Mouse (Mus musculus): ENCODE data around the gene Dclk1. TPM values are rescaled to one million over a fixed set of nuclear protein-coding genes. Genes with fewer than 3 reads are reported as not detected.

Dclk1 gene
- polyA plus RNA-seq, 1 experiment from 2014 or later, result 14.2 TPM

DNA sequence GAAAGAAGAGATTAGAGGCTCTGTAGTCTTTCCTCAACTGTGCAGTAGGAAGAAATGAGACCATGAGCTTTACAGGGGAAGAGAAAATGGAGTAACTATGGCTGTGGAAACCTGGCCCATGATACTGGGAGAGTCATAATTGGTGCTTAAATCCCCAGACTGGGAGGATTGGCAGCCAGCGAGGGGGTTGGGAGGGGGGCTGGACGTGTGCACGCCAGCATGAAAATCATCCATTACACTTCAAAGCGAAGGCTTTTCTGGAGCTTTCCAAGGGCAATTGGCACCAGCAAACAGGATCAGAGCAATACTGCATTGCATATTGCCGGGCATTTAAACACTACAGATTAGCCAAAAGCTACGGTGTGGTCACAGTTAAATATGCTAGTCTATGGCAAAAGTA, 313.7 kb downstream of the Dclk1 start:
- Histone ChIP-seq H3K36me3 (ENCODE audit: control insufficient read depth, insufficient read depth, low read length) (no peaks in the 10 kb centered on the region), H3K9me3 (ENCODE audit: control insufficient read depth, low read length) (no peaks in the 10 kb centered on the region), H3K4me2 (ENCODE audit: low read length) (no peak overlapping the region), H3K4me3 (ENCODE audit: low read depth, low read length) (no peak overlapping the region), H3K9ac (ENCODE audit: low read length) (no peak overlapping the region), H3K27me3 (replicated peaks; ENCODE audit: control insufficient read depth, insufficient read depth, low read length) (no peaks in the 10 kb centered on the region), H3K27ac (ENCODE audit: low read depth) (no peak overlapping the region), H3K4me1 (replicated peaks; ENCODE audit: control insufficient read depth, insufficient read depth, low read length) (no peaks in the 10 kb centered on the region)
- ATAC-seq (replicated peaks; ENCODE audit: low FRiP score, low TSS enrichment, low read depth), result no peak
- peak; percentile 13 for DNase-seq (ENCODE audit: low spot score)
- 93% methylated on average over 6 of the region's 6 CpGs for WGBS

DNA sequence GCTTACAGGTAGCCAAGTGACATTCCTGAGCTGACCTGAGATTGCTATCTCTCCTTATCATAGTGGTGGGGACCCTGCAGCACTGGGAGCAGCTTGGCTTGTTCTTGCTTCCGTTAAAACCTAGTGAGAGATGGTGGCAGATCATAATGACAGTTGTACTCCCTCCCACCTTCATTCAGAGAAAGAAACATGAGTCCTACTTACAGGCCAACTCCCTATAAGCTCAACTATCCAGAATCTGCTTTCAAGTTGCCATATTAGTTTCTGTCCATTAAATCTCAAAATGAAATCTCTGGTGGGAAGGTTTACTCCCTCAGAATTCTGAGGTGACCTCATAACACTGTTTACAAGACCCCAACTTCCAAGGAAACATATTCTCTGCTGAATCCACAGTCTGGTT, 316.4 kb downstream of the Dclk1 start:
- DNase-seq (ENCODE audit: low spot score), result peak; percentile 31
- no peak for ATAC-seq (replicated peaks; ENCODE audit: low FRiP score, low TSS enrichment, low read depth)
- H3K9ac ChIP-seq (ENCODE audit: low read length), result no peak overlapping the region
- H3K36me3 ChIP-seq (ENCODE audit: control insufficient read depth, insufficient read depth, low read length), result no peaks in the 10 kb centered on the region
- no peaks in the 10 kb centered on the region for H3K4me1 ChIP-seq (replicated peaks; ENCODE audit: control insufficient read depth, insufficient read depth, low read length)
- H3K9me3 ChIP-seq (ENCODE audit: control insufficient read depth, low read length), result no peaks in the 10 kb centered on the region
- H3K4me2 ChIP-seq (ENCODE audit: low read length), result no peak overlapping the region
- no peaks in the 10 kb centered on the region for H3K27me3 ChIP-seq (replicated peaks; ENCODE audit: control insufficient read depth, insufficient read depth, low read length)
- WGBS, result 50% methylated on average over 1 of the region's 1 CpGs
- no peak overlapping the region for H3K4me3 ChIP-seq (ENCODE audit: low read depth, low read length)
- H3K27ac ChIP-seq (ENCODE audit: low read depth), result no peak overlapping the region

DNA sequence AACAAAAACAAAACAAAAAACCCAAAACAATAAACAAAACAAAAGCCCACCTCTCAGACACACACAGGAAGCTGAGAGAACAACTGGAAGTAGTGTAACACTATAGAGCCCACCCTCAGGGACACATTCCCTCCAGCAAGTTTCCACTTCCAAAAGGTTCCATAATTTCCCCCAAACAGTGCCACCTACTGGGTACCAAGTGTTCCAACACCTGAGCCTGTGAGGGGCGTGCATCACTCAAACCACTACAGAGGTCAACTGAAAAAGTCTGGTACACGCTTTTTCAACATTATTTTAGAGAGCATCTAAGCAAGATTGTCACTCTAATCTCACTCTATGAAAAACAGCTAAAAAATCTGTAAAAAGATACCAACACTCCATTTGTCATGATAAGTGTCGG, 325.3 kb downstream of the Dclk1 start:
- 91% methylated on average over 3 of the region's 3 CpGs for WGBS
- H3K4me1 ChIP-seq (replicated peaks; ENCODE audit: control insufficient read depth, insufficient read depth, low read length), result no peaks in the 10 kb centered on the region
- no peaks in the 10 kb centered on the region for H3K36me3 ChIP-seq (ENCODE audit: control insufficient read depth, insufficient read depth, low read length)
- no peak for ATAC-seq (replicated peaks; ENCODE audit: low FRiP score, low TSS enrichment, low read depth)
- peak; percentile 32 for DNase-seq (ENCODE audit: low spot score)
- no peak overlapping the region for H3K9ac ChIP-seq (ENCODE audit: low read length)
- no peak overlapping the region for H3K27ac ChIP-seq (ENCODE audit: low read depth)
- no peaks in the 10 kb centered on the region for H3K9me3 ChIP-seq (ENCODE audit: control insufficient read depth, low read length)
- H3K27me3 ChIP-seq (replicated peaks; ENCODE audit: control insufficient read depth, insufficient read depth, low read length), result no peaks in the 10 kb centered on the region
- H3K4me3 ChIP-seq (ENCODE audit: low read depth, low read length), result no peak overlapping the region
- no peak overlapping the region for H3K4me2 ChIP-seq (ENCODE audit: low read length)

DNA sequence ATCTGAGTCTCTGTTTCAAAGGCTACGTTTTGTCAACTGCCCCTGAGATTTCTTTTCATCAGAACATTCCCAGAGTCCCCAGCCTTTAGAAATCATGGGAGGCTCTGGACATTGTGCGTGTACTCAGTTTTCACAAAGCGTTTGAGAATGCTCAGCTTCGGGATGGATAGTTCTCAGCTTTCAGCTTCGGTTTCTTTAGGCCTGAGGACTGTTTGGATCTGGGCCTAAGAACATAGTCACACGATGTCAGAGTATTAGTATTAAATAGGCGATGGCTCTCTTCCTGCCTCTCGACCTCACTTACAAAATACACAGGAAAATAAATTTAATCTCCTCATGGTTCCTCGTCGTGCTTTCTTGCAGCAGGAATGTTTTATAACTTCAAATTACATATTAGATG, 327.4 kb downstream of the Dclk1 start:
- peak; percentile 46 for DNase-seq (ENCODE audit: low spot score)
- no peak overlapping the region for H3K4me3 ChIP-seq (ENCODE audit: low read depth, low read length)

DNA sequence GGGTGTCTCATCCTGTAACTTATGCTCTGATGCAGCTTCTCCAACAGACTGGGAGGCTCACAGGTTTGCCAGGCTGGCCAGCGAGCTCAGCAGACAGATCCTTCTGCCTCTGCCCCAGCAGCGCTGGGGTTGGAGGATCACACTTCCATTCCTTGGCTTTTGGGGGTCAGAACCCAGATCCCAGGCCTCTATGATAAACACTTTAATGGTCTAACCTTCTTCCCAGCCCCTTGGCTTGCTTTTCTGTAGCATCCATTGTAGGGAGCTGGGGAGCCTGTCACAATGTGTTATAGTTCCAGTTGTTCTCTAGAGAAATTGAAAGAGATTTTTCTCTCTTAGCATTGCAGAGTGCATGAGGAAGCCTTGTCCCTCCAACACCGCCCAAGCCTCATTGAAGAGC, 328.9 kb downstream of the Dclk1 start:
- no peak overlapping the region for H3K27ac ChIP-seq (ENCODE audit: low read depth)
- no peaks in the 10 kb centered on the region for H3K4me1 ChIP-seq (replicated peaks; ENCODE audit: control insufficient read depth, insufficient read depth, low read length)
- H3K9me3 ChIP-seq (ENCODE audit: control insufficient read depth, low read length), result no peaks in the 10 kb centered on the region
- WGBS, result 82% methylated on average over 3 of the region's 3 CpGs
- DNase-seq (ENCODE audit: low spot score), result peak; percentile 35
- H3K9ac ChIP-seq (ENCODE audit: low read length), result no peak overlapping the region
- H3K4me3 ChIP-seq (ENCODE audit: low read depth, low read length), result no peak overlapping the region
- no peak overlapping the region for H3K4me2 ChIP-seq (ENCODE audit: low read length)
- no peaks in the 10 kb centered on the region for H3K27me3 ChIP-seq (replicated peaks; ENCODE audit: control insufficient read depth, insufficient read depth, low read length)
- no peak for ATAC-seq (replicated peaks; ENCODE audit: low FRiP score, low TSS enrichment, low read depth)
- no peaks in the 10 kb centered on the region for H3K36me3 ChIP-seq (ENCODE audit: control insufficient read depth, insufficient read depth, low read length)

More for the DNA sequence above, 327.4 kb downstream of the Dclk1 start:
- H3K27me3 ChIP-seq (replicated peaks; ENCODE audit: control insufficient read depth, insufficient read depth, low read length), result no peaks in the 10 kb centered on the region
- H3K4me1 ChIP-seq (replicated peaks; ENCODE audit: control insufficient read depth, insufficient read depth, low read length), result no peaks in the 10 kb centered on the region
- no peak overlapping the region for H3K9ac ChIP-seq (ENCODE audit: low read length)
- WGBS, result 58% methylated on average over 10 of the region's 10 CpGs
- no peak for ATAC-seq (replicated peaks; ENCODE audit: low FRiP score, low TSS enrichment, low read depth)
- no peaks in the 10 kb centered on the region for H3K9me3 ChIP-seq (ENCODE audit: control insufficient read depth, low read length)
- H3K36me3 ChIP-seq (ENCODE audit: control insufficient read depth, insufficient read depth, low read length), result no peaks in the 10 kb centered on the region
- H3K4me2 ChIP-seq (ENCODE audit: low read length), result no peak overlapping the region
- no peak overlapping the region for H3K27ac ChIP-seq (ENCODE audit: low read depth)

DNA sequence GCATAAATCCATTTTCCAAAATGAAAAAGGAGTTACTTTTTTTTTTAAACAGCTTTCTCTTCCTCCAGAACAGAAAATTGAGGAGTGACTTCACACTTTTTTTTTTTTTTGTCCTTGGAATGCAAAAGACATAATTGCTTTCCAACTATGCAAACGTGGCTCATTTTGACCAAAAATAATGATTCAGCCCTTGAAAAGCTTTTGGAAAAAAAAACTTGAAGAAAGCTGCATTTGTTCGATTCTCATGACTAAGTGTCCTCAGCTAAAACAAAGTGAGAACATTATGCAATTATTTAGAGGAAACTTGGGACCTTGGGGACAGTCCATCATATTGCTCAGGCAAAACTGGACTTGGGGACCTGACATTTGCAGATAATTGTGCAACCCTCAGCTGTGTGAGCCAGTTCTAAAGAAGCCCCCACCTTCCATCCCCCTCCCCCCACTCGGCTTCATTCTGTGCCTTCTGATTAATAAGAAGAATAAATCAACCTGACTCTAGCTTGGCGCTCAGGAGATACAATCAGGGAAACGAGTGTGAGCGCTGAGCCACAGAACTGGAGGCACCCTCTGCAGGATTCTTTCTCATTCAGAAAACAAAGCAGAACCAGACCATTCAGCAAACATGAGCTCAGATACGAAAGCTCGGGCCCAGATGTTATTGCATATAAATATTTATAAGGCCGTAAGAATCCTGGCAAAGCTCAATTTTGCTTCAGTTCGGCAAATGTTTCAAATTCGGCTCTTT, 329.6 kb downstream of the Dclk1 start:
- 36% methylated on average over 11 of the region's 11 CpGs for WGBS
- H3K27me3 ChIP-seq (replicated peaks; ENCODE audit: control insufficient read depth, insufficient read depth, low read length), result no peaks in the 10 kb centered on the region
- H3K4me2 ChIP-seq (ENCODE audit: low read length), result no peak overlapping the region
- no peaks in the 10 kb centered on the region for H3K36me3 ChIP-seq (ENCODE audit: control insufficient read depth, insufficient read depth, low read length)
- H3K4me3 ChIP-seq (ENCODE audit: low read depth, low read length), result no peak overlapping the region
- DNase-seq (ENCODE audit: low spot score) (peak; percentile 50), ATAC-seq (replicated peaks; ENCODE audit: low FRiP score, low TSS enrichment, low read depth) (no peak)
- no peaks in the 10 kb centered on the region for H3K9me3 ChIP-seq (ENCODE audit: control insufficient read depth, low read length)
- no peaks in the 10 kb centered on the region for H3K4me1 ChIP-seq (replicated peaks; ENCODE audit: control insufficient read depth, insufficient read depth, low read length)
- no peak overlapping the region for H3K27ac ChIP-seq (ENCODE audit: low read depth)
- no peak overlapping the region for H3K9ac ChIP-seq (ENCODE audit: low read length)

DNA sequence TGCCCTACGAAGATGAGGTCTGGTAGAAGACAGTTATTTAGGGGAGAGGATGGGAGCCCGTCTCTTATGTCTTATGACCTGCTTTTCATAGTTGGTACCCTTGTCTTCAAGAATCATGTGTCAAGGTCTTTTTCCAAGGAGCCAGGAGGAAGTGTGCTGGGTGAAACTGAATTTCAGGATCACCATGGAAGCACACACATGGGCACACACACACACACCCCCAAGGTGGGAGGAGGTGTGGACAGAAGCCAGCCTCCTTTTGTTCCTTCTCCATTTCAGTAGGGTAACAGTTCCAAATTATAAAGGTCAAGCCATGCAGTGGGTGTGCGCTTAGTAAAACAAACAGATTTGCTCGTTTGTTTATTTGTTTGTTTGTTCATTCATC, 330.1 kb downstream of the Dclk1 start:
- H3K36me3 ChIP-seq (ENCODE audit: control insufficient read depth, insufficient read depth, low read length), result no peaks in the 10 kb centered on the region
- no peaks in the 10 kb centered on the region for H3K27me3 ChIP-seq (replicated peaks; ENCODE audit: control insufficient read depth, insufficient read depth, low read length)
- no peak overlapping the region for H3K4me2 ChIP-seq (ENCODE audit: low read length)
- ATAC-seq (replicated peaks; ENCODE audit: low FRiP score, low TSS enrichment, low read depth), result no peak
- H3K4me3 ChIP-seq (ENCODE audit: low read depth, low read length), result no peak overlapping the region
- H3K4me1 ChIP-seq (replicated peaks; ENCODE audit: control insufficient read depth, insufficient read depth, low read length), result no peaks in the 10 kb centered on the region
- no peak overlapping the region for H3K27ac ChIP-seq (ENCODE audit: low read depth)
- H3K9me3 ChIP-seq (ENCODE audit: control insufficient read depth, low read length), result no peaks in the 10 kb centered on the region
- DNase-seq (ENCODE audit: low spot score), result no peak
- H3K9ac ChIP-seq (ENCODE audit: low read length), result no peak overlapping the region
- WGBS, result 64% methylated on average over 4 of the region's 4 CpGs

DNA sequence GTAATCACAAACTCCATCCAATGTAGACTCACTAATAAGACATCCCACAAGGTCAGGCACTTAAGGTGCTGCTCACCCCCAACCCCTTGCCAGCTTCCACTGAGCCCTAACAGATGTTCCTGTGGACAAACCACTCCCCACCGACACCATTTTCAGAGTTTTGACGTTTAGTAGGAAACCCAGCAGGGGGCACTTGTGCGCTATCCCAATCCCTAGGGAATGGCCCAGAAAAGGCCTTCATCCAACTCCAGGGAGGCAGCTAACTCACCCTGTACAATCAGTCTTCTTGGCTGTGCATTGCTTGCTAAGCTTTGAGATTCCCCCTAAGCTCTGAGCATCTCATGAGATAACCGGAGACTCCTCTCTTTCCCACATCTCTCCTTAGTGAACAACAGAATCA, 331.8 kb downstream of the Dclk1 start:
- ATAC-seq (replicated peaks; ENCODE audit: low FRiP score, low TSS enrichment, low read depth), result no peak
- Histone ChIP-seq H3K27ac (ENCODE audit: low read depth) (no peak overlapping the region), H3K4me3 (ENCODE audit: low read depth, low read length) (no peak overlapping the region), H3K4me1 (replicated peaks; ENCODE audit: control insufficient read depth, insufficient read depth, low read length) (no peaks in the 10 kb centered on the region), H3K9ac (ENCODE audit: low read length) (no peak overlapping the region), H3K9me3 (ENCODE audit: control insufficient read depth, low read length) (no peaks in the 10 kb centered on the region), H3K27me3 (replicated peaks; ENCODE audit: control insufficient read depth, insufficient read depth, low read length) (no peaks in the 10 kb centered on the region), H3K4me2 (ENCODE audit: low read length) (no peak overlapping the region), H3K36me3 (ENCODE audit: control insufficient read depth, insufficient read depth, low read length) (no peaks in the 10 kb centered on the region)
- 40% methylated on average over 4 of the region's 4 CpGs for WGBS
- no peak for DNase-seq (ENCODE audit: low spot score)

DNA sequence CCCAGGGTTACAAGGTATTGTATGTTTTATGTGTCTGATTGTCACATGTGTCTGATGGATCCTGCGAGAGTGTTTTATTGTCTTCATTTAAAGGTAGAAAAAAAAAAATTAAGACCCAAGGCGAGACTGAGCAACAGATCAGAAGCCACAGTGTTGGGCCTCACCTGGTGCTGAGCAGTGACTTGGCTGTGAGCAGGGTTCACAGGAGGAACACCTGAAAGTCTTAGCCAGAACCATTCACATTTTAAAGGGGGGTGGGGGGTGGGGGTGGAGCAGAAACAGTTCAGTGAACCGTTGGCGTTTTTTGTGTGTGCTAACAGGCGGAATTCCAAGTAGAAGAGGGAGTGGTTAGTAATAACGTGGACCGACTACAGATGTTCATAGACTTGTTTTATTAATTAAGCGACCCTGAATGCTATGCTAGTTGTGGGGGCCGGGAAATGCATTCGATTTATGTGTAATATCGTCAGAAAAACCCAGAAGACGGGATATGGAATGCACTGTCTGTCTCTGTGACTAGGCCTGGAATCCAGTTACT, 345.3 kb downstream of the Dclk1 start:
- Histone ChIP-seq H3K27me3 (replicated peaks; ENCODE audit: control insufficient read depth, insufficient read depth, low read length) (no peaks in the 10 kb centered on the region), H3K36me3 (ENCODE audit: control insufficient read depth, insufficient read depth, low read length) (no peaks in the 10 kb centered on the region), H3K27ac (ENCODE audit: low read depth) (no peak overlapping the region), H3K4me3 (ENCODE audit: low read depth, low read length) (no peak overlapping the region), H3K4me2 (ENCODE audit: low read length) (no peak overlapping the region), H3K9me3 (ENCODE audit: control insufficient read depth, low read length) (no peaks in the 10 kb centered on the region), H3K4me1 (replicated peaks; ENCODE audit: control insufficient read depth, insufficient read depth, low read length) (peaks cover 12% of the 10 kb centered on the region), H3K9ac (ENCODE audit: low read length) (no peak overlapping the region)
- ATAC-seq (replicated peaks; ENCODE audit: low FRiP score, low TSS enrichment, low read depth), result no peak
- DNase-seq (ENCODE audit: low spot score), result no peak
- 32% methylated on average over 12 of the region's 12 CpGs for WGBS
